Mouse (Mus musculus): Measurements from ENCODE around the gene Cyp2s1. TPM values are rescaled to one million over a fixed set of nuclear protein-coding genes. Genes with fewer than 3 reads are reported as not detected.
"Not testable (repeated sequence)": the region's sequence is repeated elsewhere in the genome, so short reads cannot be mapped to it uniquely, and the experiment has no call there.

The Cyp2s1 gene
- polyA plus RNA-seq, 1 experiment from 2014 or later, result 53.1 TPM

DNA sequence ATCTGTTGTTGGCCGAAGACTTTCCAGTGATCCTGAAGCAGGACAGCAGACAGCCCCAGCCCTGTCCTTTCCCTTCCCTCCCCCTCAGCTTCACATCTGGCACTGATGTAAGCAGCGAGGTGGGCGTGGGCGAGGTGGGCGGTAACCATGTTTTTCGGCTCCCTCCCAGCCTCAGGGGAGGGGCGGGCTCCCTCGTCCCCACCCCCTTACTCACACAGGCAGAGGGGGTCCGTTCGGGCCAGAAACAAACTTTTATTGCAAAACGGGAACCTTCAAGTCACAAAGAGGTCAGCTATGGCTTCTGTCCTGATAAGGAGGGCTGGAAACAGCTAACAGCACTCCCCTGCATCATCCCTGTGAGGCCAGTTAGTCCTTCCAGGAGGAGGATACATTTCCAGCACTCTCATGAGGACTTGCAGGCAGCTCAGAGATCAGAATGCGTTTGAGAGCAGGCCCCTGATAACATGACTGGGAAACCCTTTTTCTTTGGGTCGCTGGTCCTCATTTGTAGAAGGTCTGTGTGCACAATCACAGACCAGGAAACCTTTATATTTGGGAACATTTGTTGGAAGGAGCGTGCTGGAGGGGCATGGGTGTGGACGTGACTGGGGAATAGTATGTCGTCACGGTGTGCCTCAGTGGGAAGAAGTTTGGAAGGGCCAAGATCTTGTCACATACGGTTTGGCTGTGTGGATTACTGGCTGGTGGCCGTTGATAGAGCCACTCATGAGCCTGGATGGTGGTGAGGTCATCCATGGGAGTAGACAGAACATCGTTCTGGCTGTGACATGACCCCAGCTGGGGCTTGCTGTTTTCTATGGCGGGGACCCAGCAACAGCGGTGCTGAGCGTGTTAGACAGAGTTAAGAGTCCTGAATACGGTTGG lies 14.2 kb downstream of the Cyp2s1 start:
- H3K9me3 ChIP-seq (replicated peaks; ENCODE audit: control insufficient read depth, low read length), result no peaks in the 10 kb centered on the region
- H3K4me2 ChIP-seq (ENCODE audit: low read depth, low read length), result peak overlapping the region; percentile 40
- peak overlapping the region; percentile 47 for H3K9ac ChIP-seq (ENCODE audit: low read length)
- H3K36me3 ChIP-seq (ENCODE audit: control insufficient read depth, insufficient read depth, low read length), result no peaks in the 10 kb centered on the region
- peak; percentile 75 for ATAC-seq (ENCODE audit: insufficient read depth, low FRiP score)
- peaks cover 9% of the 10 kb centered on the region for H3K4me1 ChIP-seq (ENCODE audit: control insufficient read depth, insufficient read depth, low read length)
- peak overlapping the region; percentile 86 for H3K27ac ChIP-seq (ENCODE audit: low read length)
- peak overlapping the region; percentile 23; the same call in 1 of the 2 replicates for H3K4me3 ChIP-seq (replicated peaks; ENCODE audit: low read length)
- 27% methylated on average over 24 of the region's 24 CpGs for WGBS
- no peaks in the 10 kb centered on the region for H3K27me3 ChIP-seq (ENCODE audit: control insufficient read depth, insufficient read depth, low read length)

DNA sequence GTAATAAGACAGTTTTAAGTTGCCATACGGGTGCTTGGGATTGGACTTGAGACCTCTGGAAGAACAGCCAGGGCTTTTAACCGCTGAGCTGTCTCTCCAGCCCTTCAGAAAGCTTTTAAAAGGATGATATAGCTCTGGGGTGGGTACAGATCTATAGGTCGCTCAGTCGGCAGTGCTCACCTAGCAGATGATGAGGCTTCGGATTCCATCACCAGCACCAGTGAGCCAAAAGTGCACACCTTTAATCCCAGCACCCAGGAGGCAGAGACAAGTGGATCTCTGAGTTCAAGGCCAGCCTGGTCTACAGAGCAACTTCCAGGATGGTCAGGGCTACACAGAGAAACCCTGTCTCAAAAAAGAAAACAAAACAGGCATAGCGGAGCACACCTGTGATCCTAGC lies 15.7 kb downstream of the Cyp2s1 start:
- Histone ChIP-seq H3K4me1 (ENCODE audit: control insufficient read depth, insufficient read depth, low read length) (peaks cover 9% of the 10 kb centered on the region), H3K27me3 (ENCODE audit: control insufficient read depth, insufficient read depth, low read length) (no peaks in the 10 kb centered on the region), H3K27ac (ENCODE audit: low read length) (no peak overlapping the region), H3K9me3 (replicated peaks; ENCODE audit: control insufficient read depth, low read length) (no peaks in the 10 kb centered on the region), H3K4me3 (replicated peaks; ENCODE audit: low read length) (no peak overlapping the region), H3K9ac (ENCODE audit: low read length) (no peak overlapping the region), H3K36me3 (ENCODE audit: control insufficient read depth, insufficient read depth, low read length) (no peaks in the 10 kb centered on the region), H3K4me2 (ENCODE audit: low read depth, low read length) (no peak overlapping the region)
- no peak for ATAC-seq (ENCODE audit: insufficient read depth, low FRiP score)
- 93% methylated on average over 6 of the region's 6 CpGs for WGBS

DNA sequence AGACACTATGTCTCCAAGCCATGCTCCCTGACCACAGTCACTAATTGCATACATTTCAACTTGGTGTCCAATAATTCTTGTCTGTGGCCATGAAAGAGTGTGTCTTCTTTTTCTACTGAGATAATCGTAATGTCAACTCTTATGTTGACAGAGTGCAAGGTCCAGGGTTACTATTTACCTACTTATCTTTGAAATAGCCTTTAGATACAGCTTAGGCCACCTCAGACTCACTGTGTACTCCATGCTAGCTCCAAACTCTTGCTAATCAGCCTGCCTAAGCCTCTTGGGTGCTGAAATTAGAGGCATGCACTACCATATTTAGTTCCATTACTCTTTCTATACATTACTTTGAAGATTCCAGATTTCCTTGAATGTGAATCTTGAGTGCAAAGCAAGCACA lies 17.3 kb downstream of the Cyp2s1 start:
- H3K27ac ChIP-seq (ENCODE audit: low read length), result no peak overlapping the region
- H3K36me3 ChIP-seq (ENCODE audit: control insufficient read depth, insufficient read depth, low read length), result no peaks in the 10 kb centered on the region
- ATAC-seq (ENCODE audit: insufficient read depth, low FRiP score), result no peak
- WGBS, result 63% methylated on average over 1 of the region's 1 CpGs
- H3K4me1 ChIP-seq (ENCODE audit: control insufficient read depth, insufficient read depth, low read length), result peaks cover 5% of the 10 kb centered on the region
- H3K9ac ChIP-seq (ENCODE audit: low read length), result no peak overlapping the region
- H3K4me2 ChIP-seq (ENCODE audit: low read depth, low read length), result no peak overlapping the region
- H3K4me3 ChIP-seq (replicated peaks; ENCODE audit: low read length), result no peak overlapping the region
- H3K27me3 ChIP-seq (ENCODE audit: control insufficient read depth, insufficient read depth, low read length), result no peaks in the 10 kb centered on the region
- H3K9me3 ChIP-seq (replicated peaks; ENCODE audit: control insufficient read depth, low read length), result no peaks in the 10 kb centered on the region

DNA sequence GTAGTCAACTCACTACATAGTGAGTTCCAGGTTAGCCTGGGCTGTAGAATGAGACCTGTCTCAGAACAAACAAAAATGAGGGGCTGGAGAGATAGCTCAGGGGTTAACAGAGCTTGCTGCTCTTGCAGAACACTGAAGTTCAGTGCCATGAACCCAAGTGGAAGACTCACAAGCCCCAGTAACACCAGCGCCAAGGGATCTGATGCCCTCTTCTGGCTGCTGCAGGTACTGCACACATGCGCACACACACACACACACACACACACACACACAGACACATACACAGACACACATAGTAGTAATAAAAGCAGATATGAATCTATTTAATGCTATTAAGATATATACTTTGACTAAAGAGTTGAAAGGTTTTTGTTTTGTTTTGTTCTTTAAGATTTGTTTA lies 18.2 kb downstream of the Cyp2s1 start:
- Histone ChIP-seq H3K4me2 (ENCODE audit: low read depth, low read length) (no peak overlapping the region), H3K9me3 (replicated peaks; ENCODE audit: control insufficient read depth, low read length) (no peaks in the 10 kb centered on the region), H3K4me3 (replicated peaks; ENCODE audit: low read length) (no peak overlapping the region), H3K27ac (ENCODE audit: low read length) (no peak overlapping the region), H3K27me3 (ENCODE audit: control insufficient read depth, insufficient read depth, low read length) (no peaks in the 10 kb centered on the region), H3K4me1 (ENCODE audit: control insufficient read depth, insufficient read depth, low read length) (peaks cover 5% of the 10 kb centered on the region), H3K36me3 (ENCODE audit: control insufficient read depth, insufficient read depth, low read length) (no peaks in the 10 kb centered on the region), H3K9ac (ENCODE audit: low read length) (no peak overlapping the region)
- ATAC-seq (ENCODE audit: insufficient read depth, low FRiP score), result no peak
- 87% methylated on average over 2 of the region's 2 CpGs for WGBS

DNA sequence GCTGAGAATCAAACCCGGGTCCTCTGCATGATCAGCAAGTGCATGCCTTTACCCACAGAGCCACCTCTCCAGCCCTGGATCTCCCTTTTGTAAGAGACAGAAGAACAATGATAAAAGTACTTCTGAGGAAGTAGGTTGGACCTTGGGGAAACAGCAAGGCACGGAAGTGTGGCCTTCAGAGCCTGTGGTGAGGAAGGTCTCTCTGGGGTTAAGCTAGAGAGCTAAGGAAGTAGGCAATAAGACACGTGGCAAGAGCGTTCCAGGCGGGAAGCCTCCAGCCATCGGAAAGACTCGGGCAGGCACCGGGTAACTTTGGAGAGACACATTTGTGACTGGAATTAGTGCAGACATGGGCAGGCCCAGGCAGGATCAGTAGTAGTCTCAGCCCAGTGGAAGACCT lies 21.9 kb downstream of the Cyp2s1 start:
- ATAC-seq (ENCODE audit: insufficient read depth, low FRiP score), result no peak
- Histone ChIP-seq H3K27me3 (ENCODE audit: control insufficient read depth, insufficient read depth, low read length) (no peaks in the 10 kb centered on the region), H3K4me3 (replicated peaks; ENCODE audit: low read length) (no peak overlapping the region), H3K4me2 (ENCODE audit: low read depth, low read length) (no peak overlapping the region), H3K27ac (ENCODE audit: low read length) (no peak overlapping the region), H3K9me3 (replicated peaks; ENCODE audit: control insufficient read depth, low read length) (no peaks in the 10 kb centered on the region), H3K9ac (ENCODE audit: low read length) (no peak overlapping the region), H3K4me1 (ENCODE audit: control insufficient read depth, insufficient read depth, low read length) (peaks cover 5% of the 10 kb centered on the region; the same call in 1 of the 2 replicates), H3K36me3 (ENCODE audit: control insufficient read depth, insufficient read depth, low read length) (no peaks in the 10 kb centered on the region)
- WGBS, result 82% methylated on average over 8 of the region's 8 CpGs

DNA sequence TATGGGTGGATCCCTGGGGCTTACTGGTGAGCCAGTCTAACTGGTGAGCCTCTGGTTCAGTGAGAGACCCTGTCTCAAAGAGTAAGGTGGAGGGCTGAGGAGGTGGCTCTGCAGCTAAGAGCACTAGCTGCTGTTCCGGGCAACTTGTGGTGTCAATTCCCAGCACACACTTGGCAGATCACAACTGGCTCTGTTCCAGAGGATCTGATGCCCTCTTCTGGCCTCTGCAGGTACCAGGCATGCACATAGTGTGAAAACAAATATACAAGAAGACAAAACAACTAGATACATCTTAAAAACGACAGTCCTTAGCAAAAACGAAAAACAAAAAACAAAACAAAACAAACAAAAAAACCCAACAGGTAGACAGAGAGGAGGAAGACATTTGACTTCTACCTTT lies 23.0 kb downstream of the Cyp2s1 start:
- no peaks in the 10 kb centered on the region for H3K27me3 ChIP-seq (ENCODE audit: control insufficient read depth, insufficient read depth, low read length)
- H3K27ac ChIP-seq (ENCODE audit: low read length), result no peak overlapping the region
- ATAC-seq (ENCODE audit: insufficient read depth, low FRiP score), result no peak
- H3K9me3 ChIP-seq (replicated peaks; ENCODE audit: control insufficient read depth, low read length), result no peaks in the 10 kb centered on the region
- 55% methylated on average over 3 of the region's 3 CpGs for WGBS
- no peaks in the 10 kb centered on the region for H3K36me3 ChIP-seq (ENCODE audit: control insufficient read depth, insufficient read depth, low read length)
- no peak overlapping the region for H3K9ac ChIP-seq (ENCODE audit: low read length)
- peaks cover 11% of the 10 kb centered on the region for H3K4me1 ChIP-seq (ENCODE audit: control insufficient read depth, insufficient read depth, low read length)
- H3K4me3 ChIP-seq (replicated peaks; ENCODE audit: low read length), result no peak overlapping the region
- no peak overlapping the region for H3K4me2 ChIP-seq (ENCODE audit: low read depth, low read length)

DNA sequence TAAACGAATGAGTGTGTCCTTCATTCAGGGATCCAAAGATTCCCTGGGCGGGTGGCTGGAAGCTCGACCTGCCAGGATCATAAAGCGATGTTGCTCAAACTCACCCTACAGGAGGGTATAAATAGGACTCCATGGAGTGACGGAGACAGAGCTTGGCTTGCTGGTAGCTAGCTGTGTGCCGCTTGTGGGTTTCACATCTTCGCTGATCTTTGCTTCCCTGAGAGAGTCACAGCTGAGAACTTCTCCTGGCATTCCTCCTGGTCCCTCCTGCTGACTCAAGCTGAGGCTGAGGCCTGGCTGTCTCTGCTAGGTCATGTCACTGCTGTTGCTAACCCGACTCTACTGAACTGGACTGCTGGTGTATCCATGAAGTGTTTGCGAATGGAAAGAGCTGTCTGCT lies 23.7 kb downstream of the Cyp2s1 start:
- WGBS, result 69% methylated on average over 9 of the region's 9 CpGs
- H3K27ac ChIP-seq (ENCODE audit: low read length); H3K4me3 ChIP-seq (replicated peaks; ENCODE audit: low read length); H3K9me3 ChIP-seq (replicated peaks; ENCODE audit: control insufficient read depth, low read length); H3K27me3 ChIP-seq (ENCODE audit: control insufficient read depth, insufficient read depth, low read length); H3K36me3 ChIP-seq (ENCODE audit: control insufficient read depth, insufficient read depth, low read length); H3K9ac ChIP-seq (ENCODE audit: low read length); ATAC-seq (ENCODE audit: insufficient read depth, low FRiP score); H3K4me2 ChIP-seq (ENCODE audit: low read depth, low read length): not testable (repeated sequence)
- peaks cover 11% of the 10 kb centered on the region for H3K4me1 ChIP-seq (ENCODE audit: control insufficient read depth, insufficient read depth, low read length)

DNA sequence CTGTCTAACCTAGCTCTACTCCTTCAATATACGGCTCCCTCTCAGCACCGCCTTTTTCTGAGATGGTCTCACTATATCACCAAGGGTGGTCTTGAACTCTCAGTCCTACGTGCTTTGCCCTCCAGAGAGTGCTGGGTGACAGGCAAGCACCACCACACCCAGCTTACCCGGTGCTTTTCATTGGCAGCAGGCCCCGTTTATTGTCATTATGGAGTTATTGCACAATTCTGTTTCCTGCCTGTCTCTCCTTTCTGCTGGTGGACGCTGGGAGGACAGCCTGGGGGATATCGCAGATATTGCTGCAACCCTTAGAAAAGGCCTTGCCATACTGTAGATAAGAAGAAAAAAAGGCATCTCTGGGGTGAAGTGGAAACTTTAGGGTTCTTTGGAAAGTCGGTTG lies 26.1 kb downstream of the Cyp2s1 start:
- H3K36me3 ChIP-seq (ENCODE audit: control insufficient read depth, insufficient read depth, low read length), result 0 out of 2 replicates have a peak, but pooled peaks cover 4% of the 10 kb centered on the region
- 59% methylated on average over 8 of the region's 8 CpGs for WGBS
- no peaks in the 10 kb centered on the region for H3K27me3 ChIP-seq (ENCODE audit: control insufficient read depth, insufficient read depth, low read length)
- H3K9me3 ChIP-seq (replicated peaks; ENCODE audit: control insufficient read depth, low read length), result no peaks in the 10 kb centered on the region
- H3K9ac ChIP-seq (ENCODE audit: low read length), result no peak overlapping the region
- no peak overlapping the region for H3K4me3 ChIP-seq (replicated peaks; ENCODE audit: low read length)
- H3K4me2 ChIP-seq (ENCODE audit: low read depth, low read length), result no peak overlapping the region
- peaks cover 19% of the 10 kb centered on the region for H3K4me1 ChIP-seq (ENCODE audit: control insufficient read depth, insufficient read depth, low read length)
- no peak for ATAC-seq (ENCODE audit: insufficient read depth, low FRiP score)
- no peak overlapping the region for H3K27ac ChIP-seq (ENCODE audit: low read length)

DNA sequence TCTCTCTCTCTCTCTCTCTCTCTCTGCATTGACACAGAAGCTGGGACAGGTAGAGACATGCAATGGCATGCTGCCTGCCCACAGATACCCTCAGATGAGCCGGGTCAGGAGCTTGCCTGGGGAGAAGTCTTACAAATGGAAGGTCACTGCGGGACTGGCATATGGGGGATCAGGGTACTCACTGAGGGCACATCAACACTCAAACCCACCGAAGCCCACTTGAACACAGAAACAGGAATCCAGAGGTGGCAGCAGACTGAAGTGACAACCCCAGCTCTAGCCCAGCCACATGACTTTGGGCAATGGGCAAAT lies 27.6 kb downstream of the Cyp2s1 start:
- H3K36me3 ChIP-seq (ENCODE audit: control insufficient read depth, insufficient read depth, low read length), result 0 out of 2 replicates have a peak, but pooled peaks cover 5% of the 10 kb centered on the region
- ATAC-seq (ENCODE audit: insufficient read depth, low FRiP score), result no peak
- no peaks in the 10 kb centered on the region for H3K27me3 ChIP-seq (ENCODE audit: control insufficient read depth, insufficient read depth, low read length)
- H3K4me2 ChIP-seq (ENCODE audit: low read depth, low read length), result peak overlapping the region; percentile 73
- 33% methylated on average over 3 of the region's 3 CpGs for WGBS
- H3K4me1 ChIP-seq (ENCODE audit: control insufficient read depth, insufficient read depth, low read length), result peaks cover 19% of the 10 kb centered on the region
- peak overlapping the region; percentile 70 for H3K4me3 ChIP-seq (replicated peaks; ENCODE audit: low read length)
- no peak overlapping the region for H3K27ac ChIP-seq (ENCODE audit: low read length)
- H3K9me3 ChIP-seq (replicated peaks; ENCODE audit: control insufficient read depth, low read length), result no peaks in the 10 kb centered on the region
- H3K9ac ChIP-seq (ENCODE audit: low read length), result peak overlapping the region; percentile 78
